ENCODE assay signal across 8 mouse cellular contexts in genomic region chr3:51341268-51342081, GRCm38 (mm10). TPM values are rescaled to one million over a fixed set of nuclear protein-coding genes. Genes with fewer than 3 reads are reported as not detected.
DNase-seq lines count a peak whose midpoint lies in the region; ATAC-seq lines count a peak whose summit lies in the region.

No protein-coding gene starts in this region.

- H3K27ac ChIP-seq in hindbrain, embryonic 14.5 days = peak overlapping the region; percentile 98

- H3K27me3 ChIP-seq in hindbrain, embryonic 14.5 days (ENCODE audit: control insufficient read depth, insufficient read depth, low read length) = no peaks in the 10 kb centered on the region

- peak overlapping the region; percentile 94 for H3K4me2 ChIP-seq in hindbrain, embryonic 14.5 days (replicated peaks)

- H3K9ac ChIP-seq in hindbrain, embryonic 14.5 days = peak overlapping the region; percentile 95

- DNase-seq in R1 (ENCODE audit: low read depth, low spot score) = peak; percentile 82
- DNase-seq in cerebellum, postnatal 14 days = peak; percentile 77 to 86
- peak; percentile 61 to 66 for DNase-seq in frontal cortex, postnatal 36 days (ENCODE audit: low spot score in 2 of 2)
- peak; percentile 77 for DNase-seq in hindbrain, embryonic 14.5 days (ENCODE audit: low spot score)
- peak; percentile 65 to 81 for DNase-seq in left cerebral cortex, adult 18-20 months (ENCODE audit: low spot score in 2 of 2)
- peak; percentile 91 to 95 for DNase-seq in lung, postnatal 4 days
- peak; percentile 76 for DNase-seq in retina, postnatal 7 days (ENCODE audit: low read depth, low spot score)
- peak; percentile 60 to 82 for DNase-seq in urinary bladder, adult 18-20 months (ENCODE audit: low spot score in 2 of 2)

- peaks cover 15% of the 10 kb centered on the region; the same call in 1 of the 2 replicates for H3K4me1 ChIP-seq in hindbrain, embryonic 14.5 days (replicated peaks; ENCODE audit: control insufficient read depth, insufficient read depth, low read length)

- under 1% methylated on average over 64 of the region's 86 CpGs for WGBS in hindbrain, embryonic 14.5 days

- no peaks in the 10 kb centered on the region for H3K9me3 ChIP-seq in hindbrain, embryonic 14.5 days (ENCODE audit: control insufficient read depth, low read length)

- peak overlapping the region; percentile 98 for H3K4me3 ChIP-seq in hindbrain, embryonic 14.5 days (replicated peaks; ENCODE audit: low read length)

- no peaks in the 10 kb centered on the region for H3K36me3 ChIP-seq in hindbrain, embryonic 14.5 days (replicated peaks; ENCODE audit: control insufficient read depth, insufficient read depth)

- peak; percentile 83 for ATAC-seq in hindbrain, embryonic 14.5 days (ENCODE audit: low FRiP score)

RNA-seq across cellular contexts. Expression of gene Elf2, which starts 1.0 kb away (rescaled TPM):
- polyA plus RNA-seq in hindbrain, embryonic 14.5 days (2014; fragmentation: Nextera tagmentation; extraction: Ambion mirVana) = 29.0 and 35.0 TPM in 2 replicates
- 10 to 100 TPM; 58.3 to 60.2 TPM for total RNA-seq in left cerebral cortex, adult 18-20 months (2021)

RNA-seq across cellular contexts. Expression of gene Mgarp, which starts 55.1 kb away (rescaled TPM):
- polyA plus RNA-seq in hindbrain, embryonic 14.5 days (2014; fragmentation: Nextera tagmentation; extraction: Ambion mirVana) = 0.16 and 1.3 TPM in 2 replicates
- not detected for total RNA-seq in left cerebral cortex, adult 18-20 months (2021)

Comparison
In these comparisons a context has a peak if more than half of its experiments do, and no peak if none do; other contexts are left out.
1. Peak in every context shown above with its lines: DNase-seq, ATAC-seq, H3K4me3 ChIP-seq and H3K27ac ChIP-seq.